Mouse (Mus musculus): ENCODE data around the gene Ss18l1.

GRCm38 (mm10) chr2:180090285-180090684 is 48.0 kb downstream of the Ss18l1 start:
- TF ChIP-seq CTCF (IDR thresholded peaks at IDR 0.05; ENCODE audit: insufficient read depth, low read length) (no peak), POLR2A (IDR thresholded peaks at IDR 0.05; ENCODE audit: borderline replicate concordance, extremely low read depth, low read depth, low read length) (no peak)
